Mouse (Mus musculus) cerebellum, postnatal 36 days (tissue): ENCODE measurements around the gene Cav2.

Source experiments
- DNase-seq, 2 experiments: peaks; one replicate each; pipeline ENCODE4 v3.0.0; 2021 to 2022; ENCODE audit warnings: mixed read lengths in 2 of 2

Cav2 gene

GRCm38 (mm10) chr6:17280939-17281756 is at the start of gene Cav2:
Gene Cav2, plus strand, starts transcription at chr6:17281185.
- DNase-seq = peak; percentile 71 to 74

- DNase-seq = no peak
Measured at GRCm38 (mm10) chr6:17239693-17240092, 41.3 kb upstream of the Cav2 start.

DNA sequence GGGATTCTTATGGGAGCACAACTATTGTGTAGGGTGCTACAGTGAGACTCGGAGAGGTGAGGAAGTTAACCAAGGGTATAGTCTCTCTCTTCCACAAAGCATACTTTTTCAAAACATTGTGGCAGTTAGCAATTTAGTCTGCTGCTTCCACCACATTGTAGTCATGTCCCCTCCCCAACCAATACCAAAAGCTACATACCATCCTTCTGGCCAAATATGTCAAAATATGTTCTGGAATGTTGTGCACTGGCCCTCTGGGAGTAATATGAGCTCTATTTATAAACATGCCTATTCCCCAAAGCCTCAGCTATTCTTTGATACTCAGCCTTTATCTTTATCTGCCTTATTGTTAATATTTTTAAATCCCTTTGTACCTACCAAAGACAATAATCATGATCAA is 40.0 kb upstream of the Cav2 start:
- no peak for DNase-seq

DNA sequence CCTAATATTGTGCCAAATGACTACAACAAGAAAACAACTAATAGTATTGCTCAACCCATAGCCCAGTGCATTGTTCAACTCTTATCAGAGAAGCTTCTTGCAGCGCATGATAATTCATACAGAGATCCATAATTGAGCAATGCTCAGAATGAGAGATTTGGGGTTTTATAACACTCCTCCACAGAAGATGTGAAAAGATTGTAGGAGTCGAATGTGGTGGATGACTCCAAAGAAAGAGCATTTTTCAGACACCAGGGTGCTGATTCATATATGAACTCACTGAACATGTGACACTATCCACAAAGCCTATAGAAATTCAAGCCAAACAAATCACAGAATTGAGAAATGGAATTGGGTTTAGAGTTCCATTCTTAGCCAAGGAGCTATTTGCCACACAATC is 34.0 kb upstream of the Cav2 start:
- no peak for DNase-seq

DNA sequence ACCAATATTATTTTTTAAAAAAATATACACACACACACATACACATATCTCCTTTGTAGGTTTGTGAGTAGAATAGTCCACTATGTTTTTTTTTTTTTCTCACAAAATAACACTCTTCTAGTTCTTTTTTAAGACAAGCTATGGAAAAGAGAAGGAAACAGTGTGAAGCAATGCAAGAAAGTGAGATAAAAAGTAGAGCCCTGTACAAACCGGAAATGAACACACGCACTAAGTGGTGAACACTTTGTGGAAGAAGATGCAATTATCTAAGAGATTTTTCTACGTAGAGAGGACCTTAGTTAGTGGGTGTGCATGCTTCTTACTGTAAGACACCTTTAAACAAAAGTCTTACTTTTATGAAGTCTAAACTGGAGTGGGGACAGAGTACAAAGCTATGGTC is 33.3 kb upstream of the Cav2 start:
- no peak for DNase-seq

DNA sequence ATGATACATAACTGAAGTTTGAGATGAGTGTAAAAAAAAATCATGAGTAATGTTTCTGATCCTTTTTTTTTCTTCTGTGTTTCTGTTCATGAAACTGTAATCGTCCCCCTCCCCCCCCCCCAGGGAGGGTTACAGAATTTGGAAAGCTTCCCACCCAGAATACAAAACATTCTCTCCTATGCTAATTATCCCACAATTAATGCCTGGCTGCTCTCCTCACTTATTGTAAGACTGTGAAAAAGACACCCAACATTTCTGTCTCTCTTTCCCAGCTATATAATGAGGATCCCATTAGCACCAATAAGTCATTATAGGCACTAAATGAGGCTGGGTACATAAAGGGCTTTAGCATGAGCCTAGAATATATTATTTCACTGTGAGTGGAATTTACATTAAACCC is 32.7 kb upstream of the Cav2 start:
- DNase-seq = no peak

DNA sequence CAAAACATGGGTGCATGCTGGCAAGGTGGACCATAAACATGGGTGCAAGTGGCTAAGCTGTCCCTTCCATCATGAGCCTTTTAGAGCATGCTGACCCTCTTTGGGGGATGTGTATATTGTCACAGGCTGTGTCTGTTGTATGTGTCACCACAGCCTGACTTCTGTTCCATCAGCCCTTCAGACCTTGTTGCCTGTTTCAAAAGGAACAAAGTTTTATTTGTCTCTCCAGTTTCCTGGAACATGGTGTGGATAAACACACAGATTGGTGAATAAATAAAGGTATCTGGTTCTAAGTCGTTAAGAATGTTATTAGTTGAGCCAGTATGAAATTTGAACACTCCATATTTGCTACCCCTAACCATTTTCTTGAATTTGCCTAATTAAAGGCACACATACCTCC is 29.0 kb upstream of the Cav2 start:
- no peak for DNase-seq

DNA sequence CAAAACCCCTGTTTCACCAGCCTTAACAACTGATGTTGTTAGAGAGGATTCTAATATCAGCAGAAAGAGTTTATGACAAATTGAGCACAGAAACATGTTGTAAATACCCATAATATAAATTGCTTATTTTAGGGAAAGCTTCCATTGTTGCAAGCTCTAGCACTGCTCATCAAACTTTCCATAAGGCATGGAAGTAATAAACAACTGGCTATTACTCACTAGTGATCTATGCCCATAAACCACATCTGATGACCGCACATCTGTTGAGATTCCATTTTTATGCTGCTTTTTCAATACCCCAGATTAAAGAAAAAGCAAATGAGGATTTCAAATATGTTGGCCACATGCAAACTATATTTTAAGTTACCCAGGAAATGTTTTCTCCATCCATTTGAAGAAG is 22.8 kb upstream of the Cav2 start:
- no peak for DNase-seq

GRCm38 (mm10) chr6:17258911-17259310 is 22.1 kb upstream of the Cav2 start:
- DNase-seq = no peak

DNA sequence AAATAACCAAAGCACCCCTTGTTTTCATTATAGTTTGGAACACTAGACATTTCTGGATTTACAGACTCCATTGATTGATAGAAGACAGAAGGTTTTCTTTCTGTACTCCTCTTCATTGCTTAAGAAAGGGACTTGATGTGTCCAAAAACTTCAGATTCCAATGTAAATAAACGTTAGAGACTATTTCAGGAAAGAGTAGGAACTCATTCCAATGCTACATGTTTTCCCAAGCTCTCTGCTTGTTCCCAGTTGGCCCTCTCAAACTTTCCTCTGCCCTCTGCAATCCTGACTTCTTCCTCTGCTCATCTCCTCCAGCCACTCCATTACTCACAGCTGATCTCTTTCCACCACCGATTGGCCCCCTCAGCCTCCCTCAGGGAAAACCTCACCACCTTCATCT is 18.2 kb upstream of the Cav2 start:
- no peak for DNase-seq

DNA sequence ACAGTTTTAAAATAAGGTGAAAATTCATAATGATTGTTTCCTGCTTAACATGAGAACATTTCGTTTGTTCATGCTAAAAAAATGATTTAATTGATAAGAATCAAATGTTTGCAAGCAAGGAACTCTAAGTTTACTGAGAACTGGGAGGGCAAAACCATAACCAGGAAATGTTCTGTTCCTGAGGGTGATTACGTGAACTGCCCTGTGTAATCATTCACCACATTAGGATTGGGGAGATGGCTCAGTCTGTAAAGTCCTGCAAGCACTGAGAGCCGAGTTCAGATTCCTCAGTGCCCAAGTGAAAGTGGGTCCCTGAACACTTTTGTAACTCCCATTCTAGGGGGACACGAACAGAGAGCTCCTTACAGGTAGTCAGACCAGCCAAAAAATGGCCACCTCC is 15.9 kb upstream of the Cav2 start:
- no peak for DNase-seq

- no peak for DNase-seq
Measured at GRCm38 (mm10) chr6:17266466-17266865, 14.5 kb upstream of the Cav2 start.

DNA sequence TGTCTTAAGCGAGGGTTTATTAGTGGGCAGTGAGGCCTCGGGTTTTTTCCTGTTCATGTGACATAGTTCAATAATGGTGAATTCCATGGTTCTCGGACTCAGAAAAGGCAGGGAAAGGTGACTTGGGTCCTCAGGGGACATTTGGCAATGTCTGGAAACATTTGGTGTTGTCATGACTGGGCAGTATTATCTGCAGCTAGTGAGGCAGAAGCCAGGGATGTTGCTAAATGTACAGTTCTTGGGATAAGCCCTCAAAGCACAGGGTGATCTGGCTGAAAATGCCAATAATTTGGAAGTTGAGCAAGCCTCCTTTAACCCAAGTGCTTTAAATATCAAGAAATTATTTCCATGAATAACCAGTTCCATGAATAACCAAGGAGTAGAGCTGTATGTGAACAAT is 2.6 kb upstream of the Cav2 start:
- DNase-seq = no peak

GRCm38 (mm10) chr6:17281757-17282092 is 740 bp downstream of the Cav2 start:
- DNase-seq = peak in 1 of 2 experiments; percentile 6

- no peak for DNase-seq
Measured at GRCm38 (mm10) chr6:17282159-17282558, 1.2 kb downstream of the Cav2 start.

DNA sequence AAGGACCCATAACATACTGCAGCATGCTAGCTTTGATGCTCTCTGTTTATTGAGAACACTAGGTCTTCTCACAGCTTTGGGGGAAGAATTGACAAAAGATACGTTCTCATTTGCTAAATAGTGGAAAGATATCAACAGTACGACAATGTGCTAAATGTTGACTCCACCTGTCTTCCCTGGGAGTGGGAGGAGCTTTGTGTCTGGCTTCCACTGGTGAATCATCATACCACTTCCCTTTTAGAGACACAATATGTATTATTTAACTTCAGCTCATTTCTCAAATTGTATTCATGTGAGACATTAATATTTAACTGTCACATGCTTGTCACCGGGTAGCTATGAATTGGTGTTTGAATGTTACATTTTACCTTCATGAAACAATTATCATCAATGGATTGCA is 2.8 kb downstream of the Cav2 start:
- DNase-seq = no peak

DNA sequence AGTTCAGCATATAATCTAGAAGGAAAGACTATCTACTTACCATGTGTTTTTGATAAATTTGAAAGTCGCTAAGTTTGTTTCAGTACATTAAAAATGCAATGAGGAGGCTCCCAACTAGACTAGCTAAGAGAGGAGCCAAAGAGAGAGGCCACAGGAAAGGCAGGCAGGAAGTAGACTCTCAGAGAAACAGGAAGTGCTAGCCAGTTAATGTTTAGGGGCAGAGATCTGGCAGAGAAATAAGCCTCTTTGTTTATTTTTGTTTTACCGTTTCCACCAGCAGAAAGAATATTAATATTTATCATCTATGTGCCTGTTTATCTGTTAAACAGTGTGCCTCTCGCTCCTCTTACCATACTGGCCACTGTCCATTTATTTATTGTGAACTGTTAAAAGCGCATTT is 5.4 kb downstream of the Cav2 start:
- DNase-seq = no peak

GRCm38 (mm10) chr6:17295116-17295515 is 14.1 kb downstream of the Cav2 start:
- DNase-seq = no peak

DNA sequence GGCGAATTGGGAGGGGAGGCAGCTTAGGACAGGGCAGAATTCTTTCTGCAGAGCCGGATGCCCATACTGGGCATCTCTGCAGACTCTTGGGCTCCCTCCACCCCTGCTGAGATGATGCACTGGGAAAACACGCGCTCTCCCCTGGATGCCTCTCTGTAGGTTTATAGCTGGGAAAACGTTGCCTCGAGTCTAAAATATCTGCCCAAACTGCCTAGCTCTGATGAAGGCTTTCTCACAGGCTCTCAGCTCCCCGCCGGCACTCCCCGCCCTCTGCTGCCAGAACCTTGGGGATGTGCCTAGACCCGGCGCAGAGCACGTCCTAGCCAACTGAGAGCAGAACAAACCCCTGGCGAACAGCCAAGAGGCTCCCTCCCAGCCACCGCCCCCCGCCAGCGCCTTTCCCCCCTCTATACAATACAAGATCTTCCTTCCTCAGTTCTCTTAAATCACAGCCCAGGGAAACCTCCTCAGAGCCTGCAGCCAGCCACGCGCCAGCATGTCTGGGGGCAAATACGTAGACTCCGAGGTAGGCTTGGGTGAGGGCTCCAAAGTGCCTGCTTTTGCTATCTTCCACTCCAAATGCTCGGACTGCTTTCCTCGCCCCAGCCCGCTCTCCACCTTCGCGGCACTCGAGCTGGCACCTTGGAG is 25.1 kb downstream of the Cav2 start, which contains the start of gene Cav1:
Gene Cav1 (plus strand): TSS at position 382 of the 648 bp plus-strand sequence.
- peak; percentile 43 to 44 for DNase-seq

GRCm38 (mm10) chr6:17306602-17307325 is 25.8 kb downstream of the Cav2 start:
- peak in 1 of 2 experiments; percentile 3 for DNase-seq

DNA sequence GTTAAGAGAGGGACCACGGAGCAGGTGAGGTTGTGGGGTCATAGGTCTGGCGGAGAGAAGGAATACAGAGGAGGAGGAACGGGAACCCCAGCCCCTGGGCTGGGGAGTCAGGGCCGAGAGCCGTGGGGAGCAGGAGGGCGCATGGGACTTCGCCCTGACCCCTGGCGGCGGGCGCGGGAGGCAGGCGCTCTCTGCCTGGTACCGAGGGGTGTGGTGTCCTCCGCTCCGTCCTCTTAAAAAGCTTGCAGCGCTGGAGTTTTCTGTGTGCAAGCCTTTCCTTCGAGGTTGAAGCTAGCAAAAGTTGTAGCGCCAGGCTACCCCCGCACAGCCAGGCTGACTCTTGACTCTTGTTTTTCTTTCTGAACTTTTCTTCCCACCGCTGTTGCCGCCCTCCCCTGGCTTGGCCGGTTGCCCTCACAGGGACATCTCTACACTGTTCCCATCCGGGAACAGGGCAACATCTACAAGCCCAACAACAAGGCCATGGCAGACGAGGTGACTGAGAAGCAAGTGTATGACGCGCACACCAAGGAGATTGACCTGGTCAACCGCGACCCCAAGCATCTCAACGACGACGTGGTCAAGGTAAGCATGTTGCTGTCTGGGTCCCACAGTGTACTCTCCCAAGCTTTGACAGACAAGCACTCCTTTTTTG is 26.6 kb downstream of the Cav2 start:
- DNase-seq = peak; percentile 23 to 42

GRCm38 (mm10) chr6:17308661-17309060 is 27.7 kb downstream of the Cav2 start:
- DNase-seq = no peak

- DNase-seq = no peak
Measured at GRCm38 (mm10) chr6:17309260-17309659, 28.3 kb downstream of the Cav2 start.
